Mouse (Mus musculus) small intestine, adult 2 months (tissue): ENCODE data around the gene Fam168b.

ENCODE experiments used
- CTCF ChIP-seq: fragments of 200-500 bp; IDR thresholded peaks from 2 replicates; pipeline ENCODE4 v1.5.1; 2012; ENCODE audit warnings: low read depth, mild to moderate bottlenecking, control low read depth, inconsistent platforms, low read length, moderate library complexity, mixed read lengths; ENCODE audit not compliant: insufficient replicate concordance, insufficient read length; ENCODE audit errors: extremely low read depth
- POLR2A ChIP-seq: fragments of 200-500 bp; IDR thresholded peaks from 2 replicates; pipeline ENCODE4 v1.6.1; 2012; ENCODE audit warnings: low read depth, mild to moderate bottlenecking, control low read depth, inconsistent platforms, low read length, moderate library complexity

DNA sequence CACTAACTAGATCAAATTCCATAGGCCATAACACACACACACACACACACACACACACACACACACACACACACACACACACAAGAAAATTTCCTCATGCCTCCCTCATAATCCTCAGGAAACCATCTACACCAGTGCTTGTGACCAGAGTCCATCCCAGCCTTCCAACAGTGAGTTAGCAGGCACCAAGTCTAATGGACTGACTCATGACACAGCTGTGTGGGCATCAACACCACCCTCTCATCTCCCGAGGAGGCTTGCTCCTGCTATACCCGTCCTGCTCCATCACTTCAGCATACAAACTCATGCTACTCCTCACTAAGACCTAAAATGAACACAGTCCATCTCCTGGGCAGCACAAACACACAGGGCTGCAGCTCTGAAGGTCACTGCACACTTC lies 11.9 kb downstream of the Fam168b start:
- no peak for TF ChIP-seq POLR2A
- no peak for TF ChIP-seq CTCF
